Mouse (Mus musculus): ENCODE measurements around the gene Stxbp2. TPM values are rescaled to one million over a fixed set of nuclear protein-coding genes. Genes with fewer than 3 reads are reported as not detected.

Stxbp2 gene
- polyA plus RNA-seq, 1 experiment, result 285 TPM

GRCm38 (mm10) chr8:3687537-3687936 is 56.8 kb downstream of the Stxbp2 start:
- Histone ChIP-seq H3K4me1 (ENCODE audit: control insufficient read depth, insufficient read depth, low read length) (no peaks in the 10 kb centered on the region), H3K4me3 (ENCODE audit: insufficient read depth, low read length) (no peak overlapping the region)
- TF ChIP-seq CTCF (IDR thresholded peaks at IDR 0.05; ENCODE audit: extremely low read depth, insufficient read depth, low read length) (no peak), POLR2A (IDR thresholded peaks at IDR 0.05; ENCODE audit: extremely low read depth, insufficient read depth, low read length) (no peak)

GRCm38 (mm10) chr8:3690774-3691173 is 60.0 kb downstream of the Stxbp2 start:
- Histone ChIP-seq H3K4me3 (ENCODE audit: insufficient read depth, low read length) (no peak overlapping the region), H3K4me1 (ENCODE audit: control insufficient read depth, insufficient read depth, low read length) (no peaks in the 10 kb centered on the region), H3K27ac (ENCODE audit: insufficient read depth, low read length) (no peak overlapping the region)
- TF ChIP-seq POLR2A (IDR thresholded peaks at IDR 0.05; ENCODE audit: extremely low read depth, insufficient read depth, low read length), result no peak
- TF ChIP-seq CTCF (IDR thresholded peaks at IDR 0.05; ENCODE audit: extremely low read depth, insufficient read depth, low read length), result no peak

More at GRCm38 (mm10) chr8:3687537-3687936, 56.8 kb downstream of the Stxbp2 start:
- no peak overlapping the region for H3K27ac ChIP-seq (ENCODE audit: insufficient read depth, low read length)

Other genes starting within 250 kb of the Stxbp2 start
- 33.0 and 34.2 TPM in 2 replicates for gene Arhgef18, start 237.9 kb upstream of the Stxbp2 start, polyA plus RNA-seq (2012; rRNA removed)
- gene Pex11g, start 163.3 kb upstream of the Stxbp2 start, polyA plus RNA-seq (2012; rRNA removed), result 0.89 and 1.5 TPM in 2 replicates
- 0.21 and 0.30 TPM in 2 replicates for gene Tex45, start 160.1 kb upstream of the Stxbp2 start, polyA plus RNA-seq (2012; rRNA removed)
- 52.5 and 55.0 TPM in 2 replicates for gene Zfp358, start 137.8 kb upstream of the Stxbp2 start, polyA plus RNA-seq (2012; rRNA removed)
- 235 and 262 TPM in 2 replicates for gene Mcoln1, start 130.5 kb upstream of the Stxbp2 start, polyA plus RNA-seq (2012; rRNA removed)
- gene Pnpla6, start 115.6 kb upstream of the Stxbp2 start, polyA plus RNA-seq (2012; rRNA removed), result 67.6 and 73.7 TPM in 2 replicates
- gene C330021F23Rik, start 63.0 kb upstream of the Stxbp2 start, polyA plus RNA-seq (2012; rRNA removed), result 0.13 and 0.23 TPM in 2 replicates
- 30.2 and 32.4 TPM in 2 replicates for gene Camsap3, start 43.7 kb upstream of the Stxbp2 start, polyA plus RNA-seq (2012; rRNA removed)
- 52.9 and 53.1 TPM in 2 replicates for gene Xab2, start 9.6 kb upstream of the Stxbp2 start, polyA plus RNA-seq (2012; rRNA removed)
- 67.1 and 72.7 TPM in 2 replicates for gene Pet100, start 9.4 kb upstream of the Stxbp2 start, polyA plus RNA-seq (2012; rRNA removed)
- 5.9 TPM in 1 of 2 replicates, not detected in the other for gene Pcp2, start 5.4 kb upstream of the Stxbp2 start, polyA plus RNA-seq (2012; rRNA removed)
- gene Retn, start 24.8 kb downstream of the Stxbp2 start, polyA plus RNA-seq (2012; rRNA removed), result 1.7 and 2.2 TPM in 2 replicates
- 0.19 and 0.26 TPM in 2 replicates for gene Mcemp1, start 34.8 kb downstream of the Stxbp2 start, polyA plus RNA-seq (2012; rRNA removed)
- gene Fcor, start 41.4 kb downstream of the Stxbp2 start, polyA plus RNA-seq (2012; rRNA removed), result 19.6 and 23.0 TPM in 2 replicates
- gene Trappc5, start 45.3 kb downstream of the Stxbp2 start, polyA plus RNA-seq (2012; rRNA removed), result 32.7 and 33.4 TPM in 2 replicates
- gene Fcer2a, start 63.2 kb downstream of the Stxbp2 start, polyA plus RNA-seq (2012; rRNA removed), result 0.08 and 0.23 TPM in 2 replicates
- gene Clec4g, start 89.7 kb downstream of the Stxbp2 start, polyA plus RNA-seq (2012; rRNA removed), result 0.13 and 0.15 TPM in 2 replicates
- gene Cd209a, start 118.0 kb downstream of the Stxbp2 start, polyA plus RNA-seq (2012; rRNA removed), result 0.17 and 0.32 TPM in 2 replicates
- not detected in 2 replicates for gene Cd209e, start 223.4 kb downstream of the Stxbp2 start, polyA plus RNA-seq (2012; rRNA removed)
- not detected in 2 replicates for gene Cd209d, start 247.6 kb downstream of the Stxbp2 start, polyA plus RNA-seq (2012; rRNA removed)